Mouse (Mus musculus) retina, adult 2 months (tissue): ENCODE results near the gene Rprd1b.
A peak's percentile ranks its signal among the peaks of the same experiment; 100 is the strongest.

ENCODE experiments used
- DNase-seq: peaks from one replicate; pipeline ENCODE4 v3.0.0-alpha.2; 2012; ENCODE audit warnings: low read depth, low spot score

Gene Rprd1b

GRCm38 (mm10) chr2:158146223-158146622 is 117.9 kb downstream of the Rprd1b start, which contains the start of gene Tgm2:
Gene Tgm2, minus strand, starts transcription at chr2:158146436.
- peak; percentile 51 for DNase-seq

- no peak for DNase-seq
Observed at GRCm38 (mm10) chr2:158146971-158147370, 118.7 kb downstream of the Rprd1b start.

- DNase-seq, result no peak
Observed at GRCm38 (mm10) chr2:158151077-158151476, 122.8 kb downstream of the Rprd1b start.

- DNase-seq, result no peak
Observed at GRCm38 (mm10) chr2:158152685-158153309, 124.5 kb downstream of the Rprd1b start.

- DNase-seq, result no peak
Observed at GRCm38 (mm10) chr2:158153728-158154343, 125.5 kb downstream of the Rprd1b start.

GRCm38 (mm10) chr2:158154641-158155040 is 126.3 kb downstream of the Rprd1b start:
- DNase-seq, result no peak

- DNase-seq, result no peak
Observed at GRCm38 (mm10) chr2:158155101-158155500, 126.8 kb downstream of the Rprd1b start.

GRCm38 (mm10) chr2:158155615-158156014 is 127.3 kb downstream of the Rprd1b start:
- no peak for DNase-seq

- no peak for DNase-seq
Observed at GRCm38 (mm10) chr2:158156487-158156886, 128.2 kb downstream of the Rprd1b start.

- DNase-seq, result no peak
Observed at GRCm38 (mm10) chr2:158157654-158158053, 129.4 kb downstream of the Rprd1b start.

- DNase-seq, result no peak
Observed at GRCm38 (mm10) chr2:158159376-158160235, 131.3 kb downstream of the Rprd1b start.

GRCm38 (mm10) chr2:158161761-158162160 is 133.5 kb downstream of the Rprd1b start:
- DNase-seq, result no peak

- DNase-seq, result no peak
Observed at GRCm38 (mm10) chr2:158163034-158163433, 134.7 kb downstream of the Rprd1b start.

- DNase-seq, result no peak
Observed at GRCm38 (mm10) chr2:158165776-158166175, 137.5 kb downstream of the Rprd1b start.

GRCm38 (mm10) chr2:158166628-158167027 is 138.3 kb downstream of the Rprd1b start:
- no peak for DNase-seq

- DNase-seq, result no peak
Observed at GRCm38 (mm10) chr2:158167496-158168205, 139.4 kb downstream of the Rprd1b start.

GRCm38 (mm10) chr2:158168741-158169211 is 140.5 kb downstream of the Rprd1b start:
- DNase-seq, result no peak

GRCm38 (mm10) chr2:158169351-158169750 is 141.1 kb downstream of the Rprd1b start:
- no peak for DNase-seq

GRCm38 (mm10) chr2:158169771-158170170 is 141.5 kb downstream of the Rprd1b start:
- no peak for DNase-seq

- DNase-seq, result no peak
Observed at GRCm38 (mm10) chr2:158170394-158170793, 142.1 kb downstream of the Rprd1b start.

- DNase-seq, result no peak
Observed at GRCm38 (mm10) chr2:158174438-158174837, 146.1 kb downstream of the Rprd1b start.

- DNase-seq, result no peak
Observed at GRCm38 (mm10) chr2:158174958-158175357, 146.7 kb downstream of the Rprd1b start.
